Mouse (Mus musculus) C2C12 (cell line): Measurements from ENCODE around the gene Agap1. TPM values are rescaled to one million over a fixed set of nuclear protein-coding genes. Genes with fewer than 3 reads are reported as not detected.

Experiments
- H3K27me3 ChIP-seq: one replicate; pipeline ENCODE4 v1.6.1; 2011; ENCODE audit not compliant: control insufficient read depth, insufficient read depth, insufficient read length
- H3K36me3 ChIP-seq: one replicate; pipeline ENCODE4 v1.6.1; 2011; ENCODE audit not compliant: control insufficient read depth, insufficient read depth
- H3K4me3 ChIP-seq: one replicate; pipeline ENCODE4 v1.5.1; 2011; ENCODE audit warnings: mild to moderate bottlenecking, control low read depth; ENCODE audit not compliant: poor library complexity, insufficient read depth, severe bottlenecking
- H3K79me2 ChIP-seq: one replicate; pipeline ENCODE4 v1.6.1; 2011; ENCODE audit not compliant: control insufficient read depth, insufficient read depth
- H3K79me3 ChIP-seq: one replicate; pipeline ENCODE4 v1.6.1; 2011; ENCODE audit warnings: low read depth, control low read depth
- H3ac ChIP-seq: one replicate; pipeline ENCODE3; 2011; ENCODE audit warnings: low read depth; ENCODE audit not compliant: control insufficient read depth, insufficient read length
- CEBPB ChIP-seq: IDR thresholded peaks from one replicate; pipeline ENCODE4 v1.6.1; 2011; ENCODE audit warnings: low read depth, mild to moderate bottlenecking, control low read depth, moderate library complexity
- CTCF ChIP-seq: IDR thresholded peaks from one replicate; pipeline ENCODE4 v1.5.1; 2011; ENCODE audit not compliant: control insufficient read depth, insufficient read depth, insufficient read length
- FOSL1 ChIP-seq: IDR thresholded peaks from one replicate; pipeline ENCODE4 v1.8.0; 2011; ENCODE audit warnings: mild to moderate bottlenecking, low read length; ENCODE audit not compliant: poor library complexity, insufficient read depth, severe bottlenecking
- MAX ChIP-seq: IDR thresholded peaks from one replicate; pipeline ENCODE4 v1.6.1; 2011; ENCODE audit warnings: mild to moderate bottlenecking, control low read depth
- MYOD1 ChIP-seq: IDR thresholded peaks from one replicate; pipeline ENCODE4 v1.6.1; 2011; ENCODE audit warnings: low read depth; ENCODE audit not compliant: control insufficient read depth, insufficient read length
- MYOG ChIP-seq: IDR thresholded peaks from one replicate; pipeline ENCODE4 v1.6.1; 2011; ENCODE audit not compliant: control insufficient read depth, insufficient read length; ENCODE audit errors: extremely low read depth
- USF1 ChIP-seq: IDR thresholded peaks from one replicate; pipeline ENCODE4 v1.6.1; 2011; ENCODE audit warnings: low read depth, mild to moderate bottlenecking, control low read depth, moderate library complexity
- long read RNA-seq, 2 experiments: library from polyadenylated mRNA; unstranded; transcript quantifications; one replicate each; pipeline ENCODE4 v2.0.0; 2019 to 2020
- polyA plus RNA-seq: library from polyadenylated mRNA; unstranded; fragments of >200 nt; fragmentation: generic; extraction: Trizol; gene quantifications from one replicate; pipeline ENCODE4 v1.2.1, GENCODE M21; 2012; ENCODE audit warnings: missing spikeins

The Agap1 gene
- polyA plus RNA-seq, result 14.0 TPM
- long read RNA-seq, experiment 1, partial matches to known transcripts, result 7 of 16 reads
- long read RNA-seq, experiment 1, other reads (novel, unspliced or antisense), result 9 of 16 reads
- long read RNA-seq, experiment 2, full-length matches to known transcripts, result 1 of 15 reads
- long read RNA-seq, experiment 2, partial matches to known transcripts, result 12 of 15 reads
- long read RNA-seq, experiment 2, other reads (novel, unspliced or antisense), result 2 of 15 reads

DNA sequence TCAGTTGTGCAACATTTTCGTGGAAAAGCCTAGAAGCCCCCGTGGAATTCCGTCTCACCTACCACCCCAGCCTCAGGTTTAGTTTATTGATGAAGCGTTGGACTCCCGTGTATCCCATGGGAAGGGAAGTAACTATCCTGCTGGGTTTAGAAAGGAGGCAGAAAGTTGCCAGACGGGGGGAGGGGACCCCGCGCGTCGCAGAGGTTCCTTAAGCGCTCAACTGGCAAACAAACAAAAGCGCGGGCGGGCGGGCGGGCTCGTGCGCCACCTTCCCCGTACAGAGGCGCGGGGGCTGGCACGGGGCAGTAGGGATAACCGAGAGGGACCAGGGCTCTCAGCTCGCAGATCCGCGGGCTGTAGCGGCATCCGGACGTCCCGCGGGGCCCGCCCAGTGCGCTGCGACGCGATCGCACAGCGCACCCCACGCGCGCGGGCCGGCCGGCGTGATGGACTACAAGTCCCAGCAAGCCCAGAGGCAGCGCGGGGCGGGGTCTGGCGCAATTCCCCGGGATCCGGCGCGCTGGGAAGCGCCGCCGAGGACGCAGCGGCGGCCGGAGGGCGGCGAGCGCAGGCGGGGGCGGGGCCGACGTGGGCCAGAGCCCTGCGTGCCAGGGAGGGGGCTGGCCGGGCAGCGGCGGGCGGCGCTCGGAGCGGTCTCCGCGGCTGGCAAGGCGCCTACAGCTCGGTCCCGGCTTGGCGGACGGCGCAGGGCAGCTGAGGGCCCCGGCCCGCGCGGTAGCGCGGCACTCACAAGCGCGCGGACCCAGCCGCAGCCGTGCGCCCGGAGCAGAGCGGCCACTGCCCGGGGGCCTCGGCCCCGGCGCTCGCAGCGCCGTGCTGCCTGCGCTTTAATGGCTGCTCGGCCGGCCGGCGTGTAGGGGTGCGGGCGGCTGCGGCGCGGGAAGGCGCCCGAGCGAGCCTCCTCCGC, at the start of gene Agap1:
Gene Agap1 (plus strand): TSS at position 611 of the 928 bp plus-strand sequence.
- TF ChIP-seq CEBPB, result peak; percentile 50
- no peak for TF ChIP-seq MAX
- peaks cover 41% of the 10 kb centered on the region for H3K79me2 ChIP-seq

GRCm38 (mm10) chr1:89405991-89406390, 48.6 kb upstream of the Agap1 start:
- Histone ChIP-seq H3K79me2 (no peaks in the 10 kb centered on the region), H3K4me3 (no peak overlapping the region), H3K36me3 (no peaks in the 10 kb centered on the region), H3K79me3 (no peaks in the 10 kb centered on the region), H3ac (no peak overlapping the region), H3K27me3 (no peaks in the 10 kb centered on the region)
- TF ChIP-seq FOSL1, result no peak
- no peak for TF ChIP-seq MYOD1
- TF ChIP-seq CEBPB, result no peak
- no peak for TF ChIP-seq CTCF
- TF ChIP-seq MYOG, result no peak
- no peak for TF ChIP-seq MAX
- no peak for TF ChIP-seq USF1

More for the DNA sequence above, at the start of gene Agap1:
- H3K27me3 ChIP-seq, result no peaks in the 10 kb centered on the region
- H3ac ChIP-seq, result peak within 1 kb of the TSS; percentile 85
- H3K79me3 ChIP-seq, result peaks cover 28% of the 10 kb centered on the region
- no peaks in the 10 kb centered on the region for H3K36me3 ChIP-seq
- H3K4me3 ChIP-seq, result peak within 1 kb of the TSS; percentile 56

DNA sequence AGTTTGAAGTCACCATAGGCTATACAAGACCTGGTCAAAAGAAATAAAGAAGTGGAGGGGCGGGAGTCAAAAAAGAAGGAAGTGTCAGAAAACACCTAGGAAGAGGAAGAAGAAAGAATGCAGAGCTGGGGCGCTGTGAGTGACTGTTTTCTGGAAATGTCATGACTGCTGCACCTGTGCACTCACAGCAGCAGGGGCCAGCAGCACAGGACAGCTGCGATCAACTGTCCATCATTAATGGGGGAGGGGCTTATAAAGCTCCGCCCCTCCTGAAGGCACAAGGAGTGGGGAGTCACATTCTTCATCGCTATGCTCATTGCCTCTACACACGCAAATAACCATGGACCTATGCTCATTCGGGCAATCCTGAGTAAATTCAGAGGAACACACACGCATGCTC, 46.6 kb upstream of the Agap1 start:
- no peaks in the 10 kb centered on the region for H3K79me3 ChIP-seq
- H3K79me2 ChIP-seq, result no peaks in the 10 kb centered on the region
- no peaks in the 10 kb centered on the region for H3K27me3 ChIP-seq
- no peak overlapping the region for H3ac ChIP-seq
- TF ChIP-seq MAX (no peak), CTCF (no peak), FOSL1 (no peak), MYOG (no peak), CEBPB (no peak), USF1 (no peak), MYOD1 (peak; percentile 15)
- no peak overlapping the region for H3K4me3 ChIP-seq
- no peaks in the 10 kb centered on the region for H3K36me3 ChIP-seq

- Histone ChIP-seq H3K79me3 (no peaks in the 10 kb centered on the region), H3ac (no peak overlapping the region), H3K79me2 (no peaks in the 10 kb centered on the region), H3K36me3 (no peaks in the 10 kb centered on the region), H3K27me3 (no peaks in the 10 kb centered on the region), H3K4me3 (no peak overlapping the region)
- TF ChIP-seq CTCF (no peak), MYOD1 (no peak), USF1 (no peak), MAX (no peak), CEBPB (no peak), FOSL1 (no peak), MYOG (no peak)
Observed at GRCm38 (mm10) chr1:89413122-89413521, 41.5 kb upstream of the Agap1 start.

DNA sequence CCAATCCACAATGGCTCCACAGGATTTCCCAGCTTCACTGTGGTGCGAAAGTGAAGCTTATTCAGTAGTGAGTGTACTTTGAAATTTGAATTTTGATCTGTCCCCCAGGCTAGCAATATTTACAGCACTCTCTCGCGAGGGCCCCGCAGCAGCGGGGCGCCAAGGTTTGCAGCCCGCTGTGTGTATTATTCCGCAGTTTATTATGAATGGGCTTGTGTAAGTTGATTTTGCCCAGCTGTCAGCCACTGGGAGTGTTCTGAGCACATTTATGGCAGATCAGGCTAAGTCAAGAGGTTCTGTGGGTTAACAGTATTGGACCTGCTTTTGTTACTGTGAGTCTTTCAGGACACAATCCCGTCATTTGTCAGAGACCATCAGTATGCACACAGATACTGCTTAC, 40.0 kb upstream of the Agap1 start:
- no peak overlapping the region for H3K4me3 ChIP-seq
- no peaks in the 10 kb centered on the region for H3K79me3 ChIP-seq
- H3K27me3 ChIP-seq, result no peaks in the 10 kb centered on the region
- H3ac ChIP-seq, result no peak overlapping the region
- H3K36me3 ChIP-seq, result no peaks in the 10 kb centered on the region
- no peak for TF ChIP-seq CTCF
- no peak for TF ChIP-seq MYOG
- H3K79me2 ChIP-seq, result no peaks in the 10 kb centered on the region

- Histone ChIP-seq H3K27me3 (no peaks in the 10 kb centered on the region), H3ac (no peak overlapping the region), H3K79me2 (no peaks in the 10 kb centered on the region), H3K36me3 (no peaks in the 10 kb centered on the region), H3K4me3 (no peak overlapping the region), H3K79me3 (no peaks in the 10 kb centered on the region)
- TF ChIP-seq MYOD1, result no peak
- no peak for TF ChIP-seq FOSL1
- TF ChIP-seq CTCF, result no peak
- no peak for TF ChIP-seq CEBPB
- TF ChIP-seq MYOG, result no peak
- TF ChIP-seq MAX, result no peak
- TF ChIP-seq USF1, result no peak
Observed at GRCm38 (mm10) chr1:89416929-89417328, 37.7 kb upstream of the Agap1 start.
